Mouse (Mus musculus): ENCODE data around the gene Arid5b. TPM values are rescaled to one million over a fixed set of nuclear protein-coding genes. Genes with fewer than 3 reads are reported as not detected.
A peak's percentile ranks its signal among the peaks of the same experiment; 100 is the strongest.

The Arid5b gene
- polyA plus RNA-seq, 1 experiment from 2014 or later = 41.2 TPM

DNA sequence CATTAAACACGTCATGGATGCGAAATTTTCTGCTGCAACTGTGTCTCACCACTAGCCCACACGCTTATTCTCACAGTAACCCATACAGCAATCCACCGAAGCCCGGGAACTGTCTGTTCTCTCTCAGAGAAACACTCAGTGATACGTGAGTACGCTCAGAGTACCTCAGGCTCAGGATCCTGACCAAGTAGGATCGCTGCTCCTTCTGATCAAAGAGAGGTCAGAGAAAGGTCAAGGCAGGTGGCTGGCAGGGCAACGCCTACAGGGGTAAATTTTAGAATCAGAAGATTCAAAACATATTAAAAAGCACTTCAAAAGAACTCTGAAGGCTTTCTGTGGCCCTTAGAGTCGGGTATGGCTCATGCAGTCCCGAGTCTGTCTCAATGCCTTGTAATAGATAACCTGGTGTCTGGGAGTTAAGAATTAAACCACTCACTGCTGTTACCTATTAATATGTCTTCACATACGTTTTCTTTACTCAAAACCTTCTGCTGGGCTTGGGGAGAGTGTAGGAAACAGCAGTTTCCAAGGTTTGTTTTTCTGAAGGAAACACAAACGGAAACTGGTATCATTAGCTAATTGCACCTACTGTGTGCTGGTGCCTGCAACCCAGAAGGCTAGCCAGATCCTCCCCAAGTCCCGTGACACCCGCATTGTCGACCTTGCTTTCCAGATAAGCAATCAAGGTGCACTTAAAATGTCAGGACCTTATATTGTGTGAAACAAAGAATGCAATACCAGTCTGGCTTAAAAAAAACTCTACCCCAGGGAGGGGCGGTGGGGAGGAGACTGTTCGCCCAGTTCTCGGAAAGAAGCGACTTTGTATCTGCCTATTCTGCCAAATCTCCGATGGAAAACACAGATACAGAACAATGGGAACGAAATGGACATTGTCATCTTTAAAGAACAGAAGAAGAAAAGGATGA, 48.6 kb downstream of the Arid5b start:
- Histone ChIP-seq H3K9me3 (no peaks in the 10 kb centered on the region), H3K27me3 (no peaks in the 10 kb centered on the region), H3K36me3 (peaks cover 26% of the 10 kb centered on the region), H3K9ac (no peak overlapping the region), H3K4me3 (no peak overlapping the region), H3K27ac (no peak overlapping the region), H3K4me2 (no peak overlapping the region), H3K4me1 (peaks cover 7% of the 10 kb centered on the region)
- 68% methylated on average over 22 of the region's 22 CpGs for WGBS
- no peak for ATAC-seq (ENCODE audit: insufficient number of reproducible peaks, low FRiP score, low TSS enrichment, low read depth)

DNA sequence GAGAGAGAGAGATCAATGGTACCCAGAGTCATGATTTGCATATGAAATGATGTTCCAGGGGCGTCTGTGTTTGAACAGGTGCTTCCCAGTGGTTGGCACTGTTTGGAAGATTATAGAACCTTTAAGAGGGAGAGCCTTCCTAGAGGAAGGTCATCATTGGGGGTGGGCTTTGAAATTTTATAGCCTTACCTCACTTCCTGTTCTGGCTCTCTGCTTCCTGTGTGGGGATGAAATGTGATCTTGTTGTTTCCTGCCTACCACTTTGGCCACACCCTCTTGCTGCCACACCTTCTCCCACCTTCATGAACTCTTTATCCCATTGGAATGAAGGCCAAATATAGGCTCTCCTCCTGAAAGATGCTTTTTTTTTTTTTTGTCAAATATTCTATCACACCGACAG, 55.9 kb downstream of the Arid5b start:
- Histone ChIP-seq H3K27me3 (no peaks in the 10 kb centered on the region), H3K4me1 (peaks cover 10% of the 10 kb centered on the region), H3K4me2 (no peak overlapping the region), H3K4me3 (no peak overlapping the region), H3K36me3 (peaks cover 12% of the 10 kb centered on the region), H3K9ac (no peak overlapping the region), H3K27ac (no peak overlapping the region), H3K9me3 (no peaks in the 10 kb centered on the region)
- ATAC-seq (ENCODE audit: insufficient number of reproducible peaks, low FRiP score, low TSS enrichment, low read depth) = no peak
- WGBS = 88% methylated on average over 2 of the region's 2 CpGs

DNA sequence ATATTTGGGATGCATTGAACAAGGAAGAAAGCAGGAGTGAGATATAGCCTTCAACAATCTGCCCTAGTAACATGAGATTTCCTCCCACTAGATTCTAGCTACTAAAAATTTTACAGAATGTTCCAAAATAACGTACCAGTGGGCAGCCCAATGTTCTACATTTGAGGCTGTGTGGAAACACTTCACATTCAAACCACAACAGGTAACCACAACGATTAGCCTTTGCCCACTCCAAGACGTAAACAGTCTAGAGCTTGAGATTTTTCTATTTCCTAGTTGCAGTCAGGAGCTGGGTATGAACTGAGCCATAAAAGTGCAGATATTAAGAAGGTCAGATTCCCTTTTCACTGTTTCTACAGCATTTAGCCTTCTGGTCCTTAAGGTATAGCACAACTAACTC, 56.5 kb downstream of the Arid5b start:
- H3K4me3 ChIP-seq = no peak overlapping the region
- 82% methylated on average over 3 of the region's 3 CpGs for WGBS
- no peak overlapping the region for H3K27ac ChIP-seq
- no peak for ATAC-seq (ENCODE audit: insufficient number of reproducible peaks, low FRiP score, low TSS enrichment, low read depth)
- H3K9ac ChIP-seq = no peak overlapping the region
- H3K9me3 ChIP-seq = peaks cover 4% of the 10 kb centered on the region; the same call in 1 of the 2 replicates
- peaks cover 16% of the 10 kb centered on the region for H3K36me3 ChIP-seq
- H3K4me1 ChIP-seq = peaks cover 10% of the 10 kb centered on the region
- H3K4me2 ChIP-seq = no peak overlapping the region
- H3K27me3 ChIP-seq = no peaks in the 10 kb centered on the region

DNA sequence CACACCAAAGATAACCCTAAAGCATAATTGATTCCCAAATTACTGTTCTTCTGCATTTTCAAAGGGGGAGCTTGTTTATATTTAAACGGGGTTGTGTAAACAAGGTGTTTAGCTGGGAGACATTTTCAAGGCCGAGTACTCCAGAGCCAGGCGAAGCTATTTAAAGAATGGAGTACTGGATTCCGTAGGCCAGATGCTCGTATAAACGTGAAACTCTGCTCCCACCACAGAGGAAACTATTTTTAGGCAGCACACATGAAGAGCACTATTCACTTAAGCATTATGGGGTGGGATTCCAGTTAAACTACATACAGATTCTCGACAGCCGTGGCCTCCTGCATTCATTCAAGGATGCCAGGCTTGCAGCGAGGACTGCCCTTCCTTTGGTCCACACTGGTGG, 59.2 kb downstream of the Arid5b start:
- ATAC-seq (ENCODE audit: insufficient number of reproducible peaks, low FRiP score, low TSS enrichment, low read depth) = no peak
- no peak overlapping the region for H3K9ac ChIP-seq

DNA sequence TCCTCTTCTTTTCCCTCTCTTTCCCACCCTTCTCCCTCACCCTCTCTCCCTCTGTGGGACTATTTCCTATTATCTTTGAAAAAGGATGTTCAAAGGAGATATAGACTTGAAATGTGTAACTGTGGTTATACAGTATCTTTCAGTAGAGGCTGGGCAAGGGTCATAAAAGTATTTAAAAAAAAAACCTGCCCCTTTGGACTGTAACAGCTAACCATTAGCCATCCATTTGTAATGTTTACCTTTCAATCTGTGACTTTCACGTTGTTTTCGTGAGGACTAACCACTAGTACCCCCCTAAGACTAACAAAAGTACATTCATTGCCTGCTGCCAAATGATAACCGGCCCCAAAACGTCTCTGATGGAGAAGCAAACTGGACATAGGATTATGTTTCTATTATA, 59.9 kb downstream of the Arid5b start:
- no peak for ATAC-seq (ENCODE audit: insufficient number of reproducible peaks, low FRiP score, low TSS enrichment, low read depth)
- Histone ChIP-seq H3K27me3 (no peaks in the 10 kb centered on the region), H3K4me2 (no peak overlapping the region), H3K4me3 (no peak overlapping the region), H3K9ac (no peak overlapping the region), H3K4me1 (peaks cover 10% of the 10 kb centered on the region), H3K27ac (no peak overlapping the region), H3K9me3 (peaks cover 5% of the 10 kb centered on the region; the same call in 1 of the 2 replicates), H3K36me3 (peaks cover 28% of the 10 kb centered on the region)
- 58% methylated on average over 4 of the region's 4 CpGs for WGBS

More for the DNA sequence above, 59.2 kb downstream of the Arid5b start:
- no peaks in the 10 kb centered on the region for H3K27me3 ChIP-seq
- H3K4me3 ChIP-seq = no peak overlapping the region
- 26% methylated on average over 9 of the region's 9 CpGs for WGBS
- H3K4me2 ChIP-seq = no peak overlapping the region
- peaks cover 5% of the 10 kb centered on the region; the same call in 1 of the 2 replicates for H3K9me3 ChIP-seq
- peaks cover 10% of the 10 kb centered on the region for H3K4me1 ChIP-seq
- H3K27ac ChIP-seq = peak overlapping the region; percentile 74
- H3K36me3 ChIP-seq = peaks cover 28% of the 10 kb centered on the region

DNA sequence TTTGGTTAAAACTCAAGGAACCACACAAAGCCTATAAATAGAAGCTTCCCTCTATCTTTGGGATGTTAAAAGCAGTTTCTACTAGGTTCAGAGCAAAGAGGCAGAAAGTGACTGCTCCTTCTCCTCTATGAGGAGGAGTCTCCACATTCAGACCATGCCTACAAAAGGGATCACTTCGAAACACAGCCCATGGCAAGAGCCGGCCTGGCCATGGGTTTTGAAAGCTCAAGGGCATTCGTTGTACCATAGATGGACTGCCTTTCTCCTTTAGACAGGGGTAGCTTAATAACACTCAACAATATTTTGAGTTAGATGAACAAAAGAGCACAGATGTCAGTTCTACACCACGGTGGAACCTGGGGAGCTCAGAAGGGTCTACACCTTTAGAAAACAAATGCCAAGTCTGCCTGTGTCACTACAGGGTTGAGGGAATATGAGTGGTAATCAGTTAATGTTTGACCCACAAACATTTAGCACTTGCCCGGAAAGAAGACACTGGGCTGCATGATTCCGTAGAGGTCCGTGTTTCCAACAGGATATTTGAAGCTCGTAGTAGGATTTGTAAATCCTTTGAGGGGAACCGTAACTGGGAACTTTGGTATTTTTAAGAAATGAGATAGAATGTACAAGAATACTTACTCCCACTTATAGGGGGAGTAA, 63.6 kb downstream of the Arid5b start:
- 90% methylated on average over 9 of the region's 9 CpGs for WGBS
- H3K4me3 ChIP-seq = no peak overlapping the region
- H3K9me3 ChIP-seq = peaks cover 5% of the 10 kb centered on the region; the same call in 1 of the 2 replicates
- no peak overlapping the region for H3K27ac ChIP-seq
- peaks cover 24% of the 10 kb centered on the region for H3K4me1 ChIP-seq
- H3K27me3 ChIP-seq = no peaks in the 10 kb centered on the region
- ATAC-seq (ENCODE audit: insufficient number of reproducible peaks, low FRiP score, low TSS enrichment, low read depth) = no peak
- no peak overlapping the region for H3K4me2 ChIP-seq
- peaks cover 22% of the 10 kb centered on the region for H3K36me3 ChIP-seq
- no peak overlapping the region for H3K9ac ChIP-seq

DNA sequence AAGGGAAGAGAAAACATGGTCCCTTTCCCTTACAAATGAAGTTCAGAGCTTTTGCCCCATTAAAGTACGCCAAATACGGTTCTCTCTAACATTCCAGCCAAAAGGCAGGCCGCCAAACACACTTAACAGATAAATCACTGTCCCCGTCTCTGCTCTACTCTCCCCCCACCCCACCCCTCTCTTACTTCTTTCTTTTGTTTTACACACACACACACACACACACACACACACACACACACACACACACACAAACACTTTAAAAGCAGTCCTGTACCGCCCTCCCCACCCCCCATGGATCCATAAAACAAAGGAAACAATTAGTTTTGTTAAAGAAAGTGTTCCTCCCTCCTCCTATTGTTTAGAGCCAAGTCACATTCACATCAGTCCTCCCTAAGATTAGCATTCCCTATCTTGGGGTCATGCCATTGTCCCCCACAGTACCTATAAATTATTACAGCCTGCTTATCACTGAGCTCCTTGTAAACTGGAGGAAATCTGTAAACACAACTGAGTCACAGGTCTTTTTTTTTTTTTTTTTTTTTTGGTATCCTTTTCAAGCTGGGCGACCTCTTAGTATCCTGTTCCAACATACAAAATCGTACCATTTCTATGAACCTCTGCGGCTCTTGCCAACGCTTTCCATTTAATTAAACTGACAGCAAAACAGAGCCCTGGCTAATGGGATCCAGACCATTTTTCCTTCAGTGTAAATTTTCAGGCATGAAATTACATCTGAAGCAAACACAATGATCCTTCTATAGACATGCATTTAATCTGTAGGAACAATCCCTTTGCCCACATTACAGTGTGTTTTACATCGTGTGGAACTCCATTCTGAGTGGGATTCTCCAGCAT, 66.3 kb downstream of the Arid5b start:
- Histone ChIP-seq H3K4me1 (peaks cover 33% of the 10 kb centered on the region), H3K27ac (peak overlapping the region; percentile 47), H3K9ac (no peak overlapping the region), H3K27me3 (no peaks in the 10 kb centered on the region), H3K36me3 (peaks cover 15% of the 10 kb centered on the region), H3K4me2 (no peak overlapping the region), H3K4me3 (no peak overlapping the region), H3K9me3 (peaks cover 4% of the 10 kb centered on the region; the same call in 1 of the 2 replicates)
- 16% methylated on average over 10 of the region's 10 CpGs for WGBS
- ATAC-seq (ENCODE audit: insufficient number of reproducible peaks, low FRiP score, low TSS enrichment, low read depth) = no peak

DNA sequence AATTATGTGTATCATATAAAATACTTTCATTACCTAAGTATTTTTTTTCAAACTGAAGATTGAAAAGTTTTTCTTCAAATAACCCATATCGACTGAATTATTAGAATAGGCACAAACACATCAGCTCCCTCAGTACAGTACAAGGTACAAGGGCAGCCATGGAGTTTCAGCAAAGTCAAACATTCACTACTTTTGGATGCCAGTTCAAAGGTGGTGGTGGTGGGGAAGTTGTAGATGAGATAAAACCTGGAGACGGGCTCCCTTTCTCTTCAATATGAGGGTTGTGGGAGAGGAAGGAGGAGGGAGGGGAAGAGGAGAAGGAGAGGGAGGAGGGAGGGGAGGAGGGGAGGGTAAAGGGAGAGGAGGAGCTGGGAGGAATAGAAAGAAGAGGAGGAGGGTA, 67.0 kb downstream of the Arid5b start:
- Histone ChIP-seq H3K27ac (peak overlapping the region; percentile 47; the same call in 1 of the 2 replicates), H3K9ac (no peak overlapping the region), H3K27me3 (no peaks in the 10 kb centered on the region), H3K9me3 (no peaks in the 10 kb centered on the region), H3K4me1 (peaks cover 33% of the 10 kb centered on the region), H3K4me2 (no peak overlapping the region), H3K36me3 (peaks cover 10% of the 10 kb centered on the region), H3K4me3 (no peak overlapping the region)
- 50% methylated on average over 2 of the region's 2 CpGs for WGBS
- no peak for ATAC-seq (ENCODE audit: insufficient number of reproducible peaks, low FRiP score, low TSS enrichment, low read depth)

DNA sequence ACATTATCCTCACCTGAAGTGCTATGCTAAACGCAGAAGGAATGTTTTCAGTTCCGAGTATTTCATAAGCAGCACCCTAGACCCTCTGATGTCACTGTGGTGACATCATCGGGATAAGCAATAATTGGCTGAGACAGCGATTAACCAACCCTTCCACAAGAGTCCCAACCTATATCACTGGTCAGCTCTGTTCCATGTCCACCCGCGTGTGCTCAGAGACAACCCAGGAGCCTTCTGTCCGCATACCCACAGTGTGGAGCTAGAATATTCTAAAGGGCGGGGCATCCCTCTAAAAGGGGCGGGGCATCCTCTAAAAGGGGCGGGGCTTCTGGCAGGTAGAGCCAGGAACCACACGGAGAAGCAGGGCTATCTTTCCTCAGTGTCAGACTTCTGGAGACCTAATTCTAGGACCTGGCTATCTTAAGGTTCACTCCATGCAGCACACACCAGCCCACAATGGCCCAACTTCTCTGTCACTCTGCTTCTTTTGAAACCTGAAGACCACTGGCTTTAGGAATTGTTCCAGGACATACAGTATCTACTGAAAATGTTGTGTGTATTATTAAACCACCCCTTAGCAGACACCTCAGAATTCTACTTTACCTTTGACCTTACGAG, 68.4 kb downstream of the Arid5b start:
- H3K27me3 ChIP-seq = no peaks in the 10 kb centered on the region
- ATAC-seq (ENCODE audit: insufficient number of reproducible peaks, low FRiP score, low TSS enrichment, low read depth) = no peak

DNA sequence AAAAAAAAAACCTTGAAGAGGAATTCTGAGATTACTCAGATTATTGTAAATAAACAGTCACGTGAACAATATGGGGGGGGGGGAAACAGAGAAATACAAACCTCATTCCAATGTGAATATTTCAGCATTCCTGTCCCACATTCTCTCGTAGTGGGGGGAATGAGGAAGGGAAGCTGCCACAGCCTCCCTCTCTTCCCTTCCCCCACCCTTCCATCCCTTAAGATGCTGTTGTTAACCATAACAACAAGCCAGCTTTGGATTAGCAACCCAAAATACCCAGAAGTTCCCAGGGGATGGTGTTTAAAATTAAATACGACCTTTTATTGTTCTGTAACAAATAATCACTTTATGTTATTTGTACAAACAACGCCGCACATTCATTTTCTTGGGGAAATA, 69.9 kb downstream of the Arid5b start:
- peaks cover 33% of the 10 kb centered on the region for H3K4me1 ChIP-seq
- H3K9me3 ChIP-seq = no peaks in the 10 kb centered on the region
- H3K9ac ChIP-seq = no peak overlapping the region
- H3K36me3 ChIP-seq = no peaks in the 10 kb centered on the region; the same call in 1 of the 2 replicates
- H3K4me3 ChIP-seq = no peak overlapping the region
- no peaks in the 10 kb centered on the region for H3K27me3 ChIP-seq
- ATAC-seq (ENCODE audit: insufficient number of reproducible peaks, low FRiP score, low TSS enrichment, low read depth) = no peak
- no peak overlapping the region for H3K27ac ChIP-seq
- 27% methylated on average over 5 of the region's 5 CpGs for WGBS
- H3K4me2 ChIP-seq = no peak overlapping the region

More for the DNA sequence above, 68.4 kb downstream of the Arid5b start:
- Histone ChIP-seq H3K9ac (no peak overlapping the region), H3K4me3 (no peak overlapping the region), H3K4me1 (peaks cover 33% of the 10 kb centered on the region), H3K9me3 (no peaks in the 10 kb centered on the region), H3K36me3 (no peaks in the 10 kb centered on the region; the same call in 1 of the 2 replicates), H3K4me2 (no peak overlapping the region), H3K27ac (no peak overlapping the region)
- WGBS = 80% methylated on average over 12 of the region's 12 CpGs

All from limb, embryonic 15.5 days (tissue).